Mouse (Mus musculus): Measurements from ENCODE around the gene Trim80. TPM values are rescaled to one million over a fixed set of nuclear protein-coding genes. Genes with fewer than 3 reads are reported as not detected.
A peak's percentile ranks its signal among the peaks of the same experiment; 100 is the strongest.

Trim80 gene
- polyA plus RNA-seq, 1 experiment, result 4.7 TPM

- Histone ChIP-seq H3K4me3 (ENCODE audit: low read depth, low read length) (no peak overlapping the region), H3K27ac (ENCODE audit: insufficient read depth, low read depth, low read length) (no peak overlapping the region), H3K4me1 (ENCODE audit: control insufficient read depth, insufficient read depth, insufficient read length, low read length) (no peaks in the 10 kb centered on the region), H3K36me3 (ENCODE audit: control insufficient read depth, insufficient read depth, low read length) (peaks cover 15% of the 10 kb centered on the region; the same call in 1 of the 2 replicates), H3K27me3 (ENCODE audit: control insufficient read depth, insufficient read depth, low read length) (no peaks in the 10 kb centered on the region)
- TF ChIP-seq POLR2A (IDR thresholded peaks at IDR 0.05; ENCODE audit: low read depth, low read length) (no peak), CTCF (IDR thresholded peaks at IDR 0.05; ENCODE audit: extremely low read depth, insufficient read length, insufficient replicate concordance, low read depth, low read length) (no peak)
- 83% methylated on average over 6 of the region's 6 CpGs for WGBS
Observed at GRCm38 (mm10) chr11:115481553-115482259, 41.4 kb downstream of the Trim80 start.

- Histone ChIP-seq H3K4me1 (ENCODE audit: control insufficient read depth, insufficient read depth, insufficient read length, low read length) (no peaks in the 10 kb centered on the region), H3K27me3 (ENCODE audit: control insufficient read depth, insufficient read depth, low read length) (no peaks in the 10 kb centered on the region), H3K27ac (ENCODE audit: insufficient read depth, low read depth, low read length) (no peak overlapping the region), H3K36me3 (ENCODE audit: control insufficient read depth, insufficient read depth, low read length) (peaks cover 15% of the 10 kb centered on the region; the same call in 1 of the 2 replicates), H3K4me3 (ENCODE audit: low read depth, low read length) (no peak overlapping the region)
- 80% methylated on average over 11 of the region's 11 CpGs for WGBS
- no peak for TF ChIP-seq CTCF (IDR thresholded peaks at IDR 0.05; ENCODE audit: extremely low read depth, insufficient read length, insufficient replicate concordance, low read depth, low read length)
- no peak for TF ChIP-seq POLR2A (IDR thresholded peaks at IDR 0.05; ENCODE audit: low read depth, low read length)
Observed at GRCm38 (mm10) chr11:115483278-115483677, 42.9 kb downstream of the Trim80 start.

- TF ChIP-seq CTCF (IDR thresholded peaks at IDR 0.05; ENCODE audit: extremely low read depth, insufficient read length, insufficient replicate concordance, low read depth, low read length) (peak; percentile 64; the same call in 1 of the 2 replicates), POLR2A (IDR thresholded peaks at IDR 0.05; ENCODE audit: low read depth, low read length) (no peak)
- no peaks in the 10 kb centered on the region for H3K27me3 ChIP-seq (ENCODE audit: control insufficient read depth, insufficient read depth, low read length)
- H3K4me3 ChIP-seq (ENCODE audit: low read depth, low read length), result no peak overlapping the region
- H3K27ac ChIP-seq (ENCODE audit: insufficient read depth, low read depth, low read length), result no peak overlapping the region
- peaks cover 17% of the 10 kb centered on the region for H3K36me3 ChIP-seq (ENCODE audit: control insufficient read depth, insufficient read depth, low read length)
- 19% methylated on average over 6 of the region's 6 CpGs for WGBS
- no peaks in the 10 kb centered on the region for H3K4me1 ChIP-seq (ENCODE audit: control insufficient read depth, insufficient read depth, insufficient read length, low read length)
Observed at GRCm38 (mm10) chr11:115483726-115484125, 43.4 kb downstream of the Trim80 start.

GRCm38 (mm10) chr11:115485155-115485554 lies 44.8 kb downstream of the Trim80 start:
- peaks cover 25% of the 10 kb centered on the region for H3K36me3 ChIP-seq (ENCODE audit: control insufficient read depth, insufficient read depth, low read length)
- WGBS, result 90% methylated on average over 12 of the region's 12 CpGs
- no peak overlapping the region for H3K27ac ChIP-seq (ENCODE audit: insufficient read depth, low read depth, low read length)
- no peaks in the 10 kb centered on the region for H3K4me1 ChIP-seq (ENCODE audit: control insufficient read depth, insufficient read depth, insufficient read length, low read length)
- no peak for TF ChIP-seq CTCF (IDR thresholded peaks at IDR 0.05; ENCODE audit: extremely low read depth, insufficient read length, insufficient replicate concordance, low read depth, low read length)
- TF ChIP-seq POLR2A (IDR thresholded peaks at IDR 0.05; ENCODE audit: low read depth, low read length), result no peak
- H3K27me3 ChIP-seq (ENCODE audit: control insufficient read depth, insufficient read depth, low read length), result no peaks in the 10 kb centered on the region
- H3K4me3 ChIP-seq (ENCODE audit: low read depth, low read length), result no peak overlapping the region

GRCm38 (mm10) chr11:115488551-115489104 lies 48.3 kb downstream of the Trim80 start:
- Histone ChIP-seq H3K4me1 (ENCODE audit: control insufficient read depth, insufficient read depth, insufficient read length, low read length) (peaks cover 5% of the 10 kb centered on the region; the same call in 1 of the 2 replicates), H3K27ac (ENCODE audit: insufficient read depth, low read depth, low read length) (no peak overlapping the region), H3K4me3 (ENCODE audit: low read depth, low read length) (no peak overlapping the region), H3K27me3 (ENCODE audit: control insufficient read depth, insufficient read depth, low read length) (no peaks in the 10 kb centered on the region), H3K36me3 (ENCODE audit: control insufficient read depth, insufficient read depth, low read length) (peaks cover 24% of the 10 kb centered on the region)
- no peak for TF ChIP-seq CTCF (IDR thresholded peaks at IDR 0.05; ENCODE audit: extremely low read depth, insufficient read length, insufficient replicate concordance, low read depth, low read length)
- no peak for TF ChIP-seq POLR2A (IDR thresholded peaks at IDR 0.05; ENCODE audit: low read depth, low read length)
- WGBS, result 89% methylated on average over 19 of the region's 19 CpGs

GRCm38 (mm10) chr11:115490441-115491355 lies 50.4 kb downstream of the Trim80 start:
- WGBS, result 16% methylated on average over 25 of the region's 25 CpGs
- Histone ChIP-seq H3K27me3 (ENCODE audit: control insufficient read depth, insufficient read depth, low read length) (no peaks in the 10 kb centered on the region), H3K27ac (ENCODE audit: insufficient read depth, low read depth, low read length) (no peak overlapping the region), H3K4me1 (ENCODE audit: control insufficient read depth, insufficient read depth, insufficient read length, low read length) (peaks cover 12% of the 10 kb centered on the region), H3K4me3 (ENCODE audit: low read depth, low read length) (peak overlapping the region; percentile 78), H3K36me3 (ENCODE audit: control insufficient read depth, insufficient read depth, low read length) (peaks cover 19% of the 10 kb centered on the region)
- TF ChIP-seq POLR2A (IDR thresholded peaks at IDR 0.05; ENCODE audit: low read depth, low read length), result no peak
- no peak for TF ChIP-seq CTCF (IDR thresholded peaks at IDR 0.05; ENCODE audit: extremely low read depth, insufficient read length, insufficient replicate concordance, low read depth, low read length)

All from small intestine, adult 2 months (tissue).